Mouse (Mus musculus) urinary bladder, postnatal 4 days (tissue): ENCODE results near the gene Gm9040.
"Not testable (repeated sequence)": the region's sequence is repeated elsewhere in the genome, so short reads cannot be mapped to it uniquely, and the experiment has no call there.

ENCODE experiments used
- DNase-seq, 2 experiments: peaks; one replicate each; pipeline ENCODE4 v3.0.0; 2021 to 2022; ENCODE audit warnings: low spot score in 2 of 2

The Gm9040 gene

DNA sequence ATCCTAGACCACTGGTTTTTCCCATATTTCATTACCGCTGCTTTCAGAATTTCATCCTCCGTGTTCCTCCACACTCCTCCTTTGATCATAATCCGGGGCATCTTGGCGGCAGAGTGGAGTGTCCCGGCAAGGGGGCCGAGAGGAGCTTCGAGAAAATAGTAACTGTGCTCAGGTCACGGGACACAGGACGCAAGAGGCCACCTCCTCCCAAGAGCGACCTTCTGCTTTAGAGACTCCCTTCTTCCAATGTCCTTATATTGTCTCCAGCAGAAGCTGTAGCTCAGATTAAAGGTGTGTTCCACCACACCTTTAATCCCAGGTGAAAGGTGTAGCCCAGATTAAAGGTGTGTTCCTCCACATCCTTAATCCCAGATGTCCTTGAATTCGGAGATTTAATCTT is at the start of gene Gm9040:
Gm9040 (minus strand) TSS at position 101 of the 400 bp plus-strand sequence.
- DNase-seq, result not testable (repeated sequence)

DNA sequence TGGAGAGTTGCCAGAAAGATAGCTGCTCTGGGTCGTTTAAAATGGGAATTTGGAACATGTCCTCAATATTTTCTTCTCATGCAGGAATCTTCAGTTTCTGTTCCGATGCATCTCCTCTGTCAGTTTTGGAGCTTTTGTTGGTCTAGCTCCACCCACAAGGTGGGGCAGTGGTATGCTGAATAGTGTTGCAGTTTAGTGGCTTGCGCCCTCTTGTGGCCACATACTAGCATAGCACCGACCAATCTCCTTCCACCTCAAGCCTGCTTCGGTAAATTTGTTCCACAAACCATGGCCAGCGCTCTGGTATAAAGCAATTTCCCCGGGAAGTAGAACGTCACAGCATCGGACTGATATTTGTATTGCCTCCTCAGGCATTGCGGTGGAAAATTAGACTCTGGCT is 43.7 kb upstream of the Gm9040 start:
- peak; percentile 67 to 79 for DNase-seq

DNA sequence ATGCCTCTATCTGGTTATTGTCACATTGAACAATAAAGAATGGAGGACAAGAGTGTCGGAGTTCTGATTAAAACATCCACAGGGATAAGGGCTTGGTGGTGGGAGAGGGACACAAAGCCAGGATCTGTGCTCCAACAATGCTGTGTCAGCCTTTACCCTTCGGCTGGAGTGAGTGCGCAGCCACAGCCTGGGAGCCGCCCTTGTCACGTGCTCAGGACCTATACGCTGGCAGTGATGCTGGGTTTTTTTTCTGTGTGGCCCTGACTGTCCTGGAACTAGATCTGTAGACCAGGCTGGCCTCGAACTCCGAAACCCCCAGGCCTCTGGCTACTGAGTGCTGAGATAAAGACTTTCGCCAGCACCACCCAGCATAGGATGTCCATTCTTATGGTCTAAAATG is 42.7 kb upstream of the Gm9040 start:
- no peak for DNase-seq

GRCm38 (mm10) chr10:118354005-118354404 is 27.2 kb upstream of the Gm9040 start, which contains the start of gene Gm9049:
Gene Gm9049 (minus strand): TSS chr10:118354105.
- not testable (repeated sequence) for DNase-seq

GRCm38 (mm10) chr10:118348579-118348978 is 21.8 kb upstream of the Gm9040 start, which contains the start of gene Gm9048:
Gene Gm9048 (minus strand): TSS chr10:118348679.
- DNase-seq, result not testable (repeated sequence)

GRCm38 (mm10) chr10:118343155-118343554 is 16.4 kb upstream of the Gm9040 start, which contains the start of gene Gm9046:
Gene Gm9046 (minus strand): TSS chr10:118343255.
- not testable (repeated sequence) for DNase-seq

DNA sequence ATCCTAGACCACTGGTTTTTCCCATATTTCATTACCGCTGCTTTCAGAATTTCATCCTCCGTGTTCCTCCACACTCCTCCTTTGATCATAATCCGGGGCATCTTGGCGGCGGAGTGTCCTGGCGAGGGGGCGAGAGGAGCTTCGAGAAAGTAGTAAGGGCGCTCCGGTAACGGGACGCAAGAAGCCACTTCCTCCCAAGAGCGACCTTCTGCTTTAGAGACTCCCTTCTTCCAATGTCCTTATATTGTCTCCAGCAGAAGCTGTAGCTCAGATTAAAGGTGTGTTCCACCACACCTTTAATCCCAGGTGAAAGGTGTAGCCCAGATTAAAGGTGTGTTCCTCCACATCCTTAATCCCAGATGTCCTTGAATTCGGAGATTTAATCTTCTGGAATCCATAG is 11.0 kb upstream of the Gm9040 start, which contains the start of gene Gm9045:
Gm9045 (minus strand) TSS at position 101 of the 400 bp plus-strand sequence.
- not testable (repeated sequence) for DNase-seq

DNA sequence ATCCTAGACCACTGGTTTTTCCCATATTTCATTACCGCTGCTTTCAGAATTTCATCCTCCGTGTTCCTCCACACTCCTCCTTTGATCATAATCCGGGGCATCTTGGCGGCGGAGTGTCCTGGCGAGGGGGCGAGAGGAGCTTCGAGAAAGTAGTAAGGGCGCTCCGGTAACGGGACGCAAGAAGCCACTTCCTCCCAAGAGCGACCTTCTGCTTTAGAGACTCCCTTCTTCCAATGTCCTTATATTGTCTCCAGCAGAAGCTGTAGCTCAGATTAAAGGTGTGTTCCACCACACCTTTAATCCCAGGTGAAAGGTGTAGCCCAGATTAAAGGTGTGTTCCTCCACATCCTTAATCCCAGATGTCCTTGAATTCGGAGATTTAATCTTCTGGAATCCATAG is 5.5 kb upstream of the Gm9040 start, which contains the start of gene Gm9044:
Gm9044 (minus strand) TSS at position 101 of the 400 bp plus-strand sequence.
- DNase-seq, result not testable (repeated sequence)

GRCm38 (mm10) chr10:118319024-118319423 is 7.7 kb downstream of the Gm9040 start:
- DNase-seq, result peak in 1 of 2 experiments; percentile 42

GRCm38 (mm10) chr10:118302133-118302532 is 24.6 kb downstream of the Gm9040 start:
- not testable (repeated sequence) for DNase-seq

- DNase-seq, result no peak
Observed at GRCm38 (mm10) chr10:118294938-118295337, 31.8 kb downstream of the Gm9040 start, which contains the start of gene Iltifb. Gene Iltifb (minus strand): TSS chr10:118295038.

DNA sequence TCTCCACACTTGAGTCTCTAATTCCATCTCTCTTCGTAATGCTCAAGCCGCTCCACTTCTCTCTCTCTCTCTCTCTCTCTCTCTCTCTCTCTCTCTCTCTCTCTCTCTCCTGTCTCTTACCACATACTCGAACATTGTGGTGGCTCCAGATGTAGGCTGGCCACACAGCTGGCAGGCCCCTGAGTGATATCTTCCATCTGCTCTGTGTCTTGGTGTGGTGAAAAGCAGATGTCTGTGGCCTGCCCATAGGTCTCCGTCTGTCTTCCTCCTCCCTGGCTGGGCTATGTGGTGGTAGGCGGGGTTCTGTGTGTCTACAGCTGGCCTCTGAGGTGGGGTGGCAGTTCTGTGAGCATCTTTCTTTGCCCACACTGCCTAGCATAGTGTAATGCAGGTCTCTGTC is 43.8 kb downstream of the Gm9040 start:
- not testable (repeated sequence) for DNase-seq

DNA sequence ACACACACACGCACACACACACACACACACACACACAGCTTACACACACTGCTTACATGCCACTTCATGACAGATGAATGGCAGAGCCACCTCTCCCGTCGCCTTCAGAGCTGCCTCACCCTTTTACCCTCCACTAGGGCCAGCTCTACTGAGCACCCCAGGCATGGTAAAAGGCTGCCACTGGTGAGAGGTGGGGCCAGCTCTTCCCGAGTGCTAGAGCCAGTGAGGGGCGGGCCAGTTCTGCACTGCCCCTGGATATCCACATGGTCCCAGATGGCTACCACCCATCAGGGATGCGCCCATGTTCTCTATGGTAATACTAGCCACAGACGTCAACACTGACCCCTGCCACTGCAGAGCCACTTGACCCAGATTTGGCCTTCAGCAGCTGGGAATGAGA is 44.2 kb downstream of the Gm9040 start:
- not testable (repeated sequence) for DNase-seq

GRCm38 (mm10) chr10:118278069-118278468 is 48.7 kb downstream of the Gm9040 start:
- DNase-seq, result not testable (repeated sequence)
